Mouse (Mus musculus): ENCODE data around the gene Rbp7.
"Not testable (repeated sequence)": the region's sequence is repeated elsewhere in the genome, so short reads cannot be mapped to it uniquely, and the experiment has no call there.

Rbp7 gene

DNA sequence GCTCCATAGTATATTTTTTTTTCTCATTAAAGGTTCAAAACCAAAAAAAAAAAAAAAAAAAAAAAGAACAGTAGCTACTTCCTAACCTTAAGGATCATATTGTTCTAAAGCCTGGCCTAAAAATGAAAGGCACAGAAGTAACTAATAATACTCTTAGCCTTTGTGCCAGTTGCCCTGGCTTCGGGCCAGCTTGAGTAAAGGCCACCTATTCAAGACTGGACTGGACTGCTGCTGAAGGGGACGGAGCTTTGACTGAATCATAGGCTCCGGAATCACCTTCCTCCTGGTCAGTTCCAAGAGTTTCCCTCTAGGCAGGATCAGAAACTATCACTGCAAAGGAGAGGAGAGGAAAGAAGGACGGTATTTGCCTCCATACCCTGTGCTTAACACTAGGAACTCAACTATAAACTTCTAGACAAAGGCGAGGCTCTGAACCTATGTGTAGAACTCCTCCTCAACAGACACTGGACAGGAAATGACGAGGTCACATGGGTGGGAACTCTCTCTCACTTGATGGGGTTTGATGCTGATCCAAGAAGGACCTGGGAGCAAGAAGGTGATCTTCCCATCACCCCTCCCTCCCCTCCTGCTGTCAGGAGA, 3.2 kb upstream of the Rbp7 start:
- CTCF ChIA-PET, result interaction anchor here (0.7 kb wide), 1 partner anchor 115 kb away, joined by 3 read pairs; no protein-coding TSS in a partner anchor

DNA sequence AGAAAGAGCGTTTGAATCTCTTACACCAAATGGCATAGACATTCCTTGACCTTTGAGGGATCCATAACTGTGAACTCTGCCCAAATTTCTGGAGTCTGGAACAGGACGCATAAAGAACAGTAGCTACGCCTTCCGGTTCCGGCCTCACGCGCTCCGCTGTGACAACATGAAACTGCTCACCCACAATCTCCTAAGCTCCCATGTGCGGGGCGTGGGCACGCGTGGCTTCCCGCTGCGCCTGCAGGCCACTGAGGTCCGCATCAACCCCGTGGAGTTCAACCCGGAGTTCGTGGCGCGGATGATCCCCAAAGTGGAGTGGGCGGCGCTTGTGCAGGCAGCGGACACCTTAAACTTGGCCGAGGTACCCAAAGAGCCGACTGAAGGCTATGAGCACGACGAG, 2.4 kb upstream of the Rbp7 start:
- CTCF ChIA-PET, result interaction anchor here (0.7 kb wide), 1 partner anchor 116 kb away, joined by 3 read pairs; no protein-coding TSS in a partner anchor

DNA sequence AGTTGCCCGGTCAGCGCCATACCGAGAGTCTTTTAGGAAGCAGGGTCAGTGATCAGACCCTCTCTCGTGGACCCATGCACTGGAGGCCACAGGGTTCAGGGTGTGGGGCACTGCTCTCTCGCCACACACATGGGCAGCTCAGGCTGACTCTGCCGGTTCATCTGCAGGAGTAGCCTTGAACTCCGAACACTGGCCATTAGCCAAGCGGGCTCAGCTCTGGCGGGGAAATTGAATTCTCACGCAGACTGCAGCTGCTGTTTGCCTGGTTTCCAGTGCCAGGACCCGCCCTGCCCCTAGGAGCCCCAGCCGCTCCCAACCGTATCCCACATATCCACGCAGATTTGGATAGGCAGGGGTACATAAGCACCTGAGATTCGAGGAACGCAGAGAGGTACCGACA, 515 bp downstream of the Rbp7 start:
- CTCF ChIA-PET, result no interaction called here

DNA sequence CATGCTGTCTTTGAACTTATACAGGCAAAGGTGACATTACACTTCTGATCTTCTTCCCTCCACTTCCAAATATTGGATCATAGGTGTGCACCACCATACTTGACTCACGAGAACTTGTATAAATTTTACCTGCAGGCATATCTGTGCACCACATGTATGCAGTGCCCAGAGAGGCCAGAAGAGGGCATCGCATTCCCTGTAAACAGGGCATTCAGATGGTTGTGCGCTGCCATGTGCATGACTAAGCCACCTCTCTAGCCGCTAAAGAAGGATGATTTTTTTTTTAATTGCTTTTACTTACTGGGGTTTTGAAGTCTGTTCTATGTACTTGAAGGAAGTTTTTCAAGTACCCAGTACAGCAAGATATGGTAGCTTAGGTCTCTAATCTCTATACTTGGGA, 1.1 kb downstream of the Rbp7 start:
- CTCF ChIA-PET, result no interaction called here

DNA sequence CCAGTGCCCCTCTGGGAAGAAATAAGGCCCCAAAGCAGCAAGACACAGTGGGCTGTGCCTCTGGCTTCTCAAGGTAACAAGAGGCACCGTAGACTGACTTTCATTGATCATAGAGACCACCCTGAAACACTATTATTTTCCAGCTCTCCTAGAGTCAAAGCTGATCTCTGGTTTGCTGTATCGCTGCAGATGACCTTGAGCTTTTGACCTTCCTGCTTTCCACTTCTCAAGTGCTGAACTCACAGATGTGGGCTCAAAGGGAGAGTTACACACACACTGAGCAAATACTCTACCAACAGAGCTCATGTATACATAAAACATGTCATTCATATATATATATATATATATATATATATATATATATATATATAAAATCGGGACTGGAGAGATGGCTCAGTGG, 4.1 kb downstream of the Rbp7 start:
- CTCF ChIA-PET, result interaction anchor here (0.6 to 0.7 kb wide), 2 partner anchors 54 to 204 kb away, joined by 3 to 4 read pairs; no protein-coding TSS in a partner anchor

DNA sequence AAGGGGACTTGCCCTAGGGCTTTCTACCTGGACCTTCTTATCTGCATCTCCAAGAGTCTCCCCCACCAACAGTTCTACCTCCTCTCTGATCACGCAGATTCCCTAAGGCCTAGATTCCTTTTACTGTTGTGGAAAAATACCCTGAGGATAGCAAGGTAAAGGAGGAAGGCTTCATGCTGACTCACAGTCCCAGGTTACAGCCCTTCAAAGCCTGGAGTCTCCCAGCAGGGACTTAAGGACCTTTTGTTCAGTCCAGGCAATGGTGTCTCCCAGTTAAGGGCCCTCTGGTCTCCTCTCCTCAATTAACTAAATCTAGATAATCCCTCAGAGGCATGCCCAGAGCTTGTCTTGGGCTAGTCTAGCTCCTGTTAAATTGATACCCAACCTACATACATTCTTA, 8.5 kb downstream of the Rbp7 start:
- CTCF ChIA-PET, result no interaction called here

DNA sequence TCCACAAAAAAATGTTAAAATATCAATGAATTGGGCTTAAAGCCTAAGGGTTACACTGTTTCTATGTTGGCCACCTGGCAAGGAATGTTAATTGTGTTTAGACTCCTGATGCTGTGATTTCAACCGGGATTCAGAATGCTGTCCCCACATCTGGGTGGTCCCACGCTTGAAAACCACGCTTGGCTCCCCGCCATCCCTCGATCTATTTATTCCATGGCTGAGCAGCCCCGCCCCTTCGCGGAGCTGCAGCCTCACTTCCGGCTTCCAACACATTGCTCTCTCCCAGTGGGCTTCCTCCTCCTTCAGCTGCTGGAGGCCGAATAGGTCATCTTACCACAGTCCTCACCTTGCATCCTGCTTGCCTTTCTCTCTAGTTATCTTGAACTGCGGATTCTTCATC, 8.9 kb downstream of the Rbp7 start:
- CTCF ChIA-PET, result no interaction called here

DNA sequence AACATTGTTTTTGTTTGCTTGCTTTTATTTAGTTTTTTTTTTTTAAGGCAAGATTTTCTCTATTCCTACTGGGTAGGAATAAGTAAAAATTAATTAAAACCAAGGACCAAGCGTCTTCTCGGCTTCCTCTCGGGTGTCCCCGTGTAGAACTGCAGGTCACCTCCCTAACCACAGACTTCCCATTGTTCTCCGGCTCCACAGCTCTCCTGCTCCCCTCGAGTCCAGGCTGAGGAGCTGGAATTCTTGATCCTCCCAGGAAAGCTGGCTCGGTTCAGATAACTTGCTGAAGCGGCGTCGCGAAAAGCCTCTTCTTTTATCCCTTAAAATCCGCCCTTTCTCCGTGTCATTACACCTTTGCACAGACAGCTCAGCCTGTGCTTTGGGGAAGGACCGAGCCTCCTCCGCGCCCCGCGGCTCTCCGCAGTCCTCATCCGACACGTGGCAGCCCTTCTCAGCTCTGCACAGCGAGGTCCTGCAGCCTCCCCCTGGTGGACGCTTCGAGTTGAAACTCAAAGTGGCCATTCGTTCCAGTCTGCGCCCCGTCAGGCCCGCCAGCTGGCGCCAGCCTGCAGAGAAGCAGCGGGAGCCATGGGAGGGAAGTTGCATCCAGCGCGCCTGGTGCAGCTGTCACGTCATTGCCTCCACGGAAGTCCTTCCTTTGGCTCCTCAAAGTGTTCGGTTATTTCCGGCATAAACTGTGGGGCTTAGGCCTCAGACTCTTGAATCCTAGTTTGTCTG, 9.6 kb downstream of the Rbp7 start:
- CTCF ChIA-PET, result no interaction called here

DNA sequence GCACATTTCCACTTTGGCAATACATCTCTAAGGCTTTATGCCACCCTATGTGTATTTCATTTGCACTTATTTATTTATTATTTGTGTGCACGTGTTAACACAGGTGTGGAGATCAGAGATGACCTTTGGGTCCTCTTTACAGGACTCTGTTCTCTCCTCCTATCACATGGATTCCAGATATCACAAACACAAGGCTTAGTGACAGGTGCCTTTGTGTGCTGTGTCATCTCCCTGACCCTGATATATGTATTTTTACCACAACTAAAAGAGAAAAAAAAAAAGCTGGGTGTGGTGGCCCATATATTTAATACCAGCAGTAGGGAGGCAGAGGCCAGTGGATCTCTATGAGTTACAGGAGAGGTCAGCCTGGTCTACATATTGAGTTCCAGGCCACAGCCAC, 10.3 kb downstream of the Rbp7 start:
- CTCF ChIA-PET, result no interaction called here

DNA sequence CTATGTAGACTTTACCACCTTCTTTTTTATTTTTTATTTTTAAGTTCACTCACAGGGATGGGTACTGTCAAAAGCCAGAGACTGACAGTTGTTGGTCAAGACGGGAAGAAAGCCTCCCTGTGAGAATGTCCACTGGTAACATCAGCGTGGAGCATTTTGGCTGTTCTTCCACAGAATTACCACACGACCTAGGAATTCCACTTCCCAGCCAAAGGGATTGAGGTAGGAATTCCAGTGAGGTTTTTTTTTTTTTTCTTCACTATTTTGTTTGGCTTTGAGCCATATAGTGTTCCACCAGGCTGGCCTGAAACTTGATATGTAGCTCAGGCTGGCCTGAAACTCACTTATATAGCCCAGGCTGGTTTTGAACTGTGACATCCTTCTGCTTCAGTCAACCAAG, 12.3 kb downstream of the Rbp7 start:
- CTCF ChIA-PET, result no interaction called here

DNA sequence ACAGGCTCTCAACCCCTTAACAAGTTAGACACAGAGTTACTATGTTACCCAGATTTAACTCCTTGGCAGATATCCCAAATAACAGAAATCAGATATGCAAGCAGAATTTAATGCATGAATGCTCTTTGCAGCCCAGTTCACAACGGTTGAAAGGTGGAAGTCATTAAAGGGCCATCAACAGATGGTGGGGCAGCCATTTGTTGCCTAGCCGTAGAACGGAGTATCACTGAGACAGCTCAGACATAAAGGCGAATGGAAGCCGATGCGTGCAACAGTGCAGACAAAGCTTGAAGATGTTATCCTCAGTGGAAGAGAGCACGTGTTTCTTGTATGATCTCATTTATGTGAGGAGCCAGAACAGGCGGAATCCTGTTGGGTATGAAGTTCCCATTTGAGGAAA, 14.2 kb downstream of the Rbp7 start:
- CTCF ChIA-PET, result interaction anchor here (0.6 kb wide), 2 partner anchors 74 to 1793 kb away, joined by 3 to 12 read pairs; no protein-coding TSS in a partner anchor

DNA sequence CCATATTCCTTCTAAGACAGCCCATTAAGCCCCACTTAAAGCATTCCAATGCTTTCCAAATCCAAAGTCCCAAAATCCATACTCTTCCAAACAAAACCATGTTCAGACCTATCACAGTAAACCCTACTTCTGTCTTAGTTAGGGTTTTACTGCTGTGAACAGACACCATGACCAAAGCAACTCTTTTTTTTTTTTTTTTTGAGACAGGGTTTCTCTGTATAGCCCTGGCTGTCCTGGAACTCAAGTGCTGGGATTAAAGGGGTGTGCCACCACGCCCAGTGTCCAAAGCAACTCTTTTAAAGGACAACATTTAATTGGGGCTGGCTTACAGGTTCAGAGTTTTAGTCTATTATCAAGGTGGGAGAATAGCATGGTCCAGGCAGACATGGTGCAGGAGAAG, 22.9 kb downstream of the Rbp7 start:
- CTCF ChIA-PET, result not testable (repeated sequence)

DNA sequence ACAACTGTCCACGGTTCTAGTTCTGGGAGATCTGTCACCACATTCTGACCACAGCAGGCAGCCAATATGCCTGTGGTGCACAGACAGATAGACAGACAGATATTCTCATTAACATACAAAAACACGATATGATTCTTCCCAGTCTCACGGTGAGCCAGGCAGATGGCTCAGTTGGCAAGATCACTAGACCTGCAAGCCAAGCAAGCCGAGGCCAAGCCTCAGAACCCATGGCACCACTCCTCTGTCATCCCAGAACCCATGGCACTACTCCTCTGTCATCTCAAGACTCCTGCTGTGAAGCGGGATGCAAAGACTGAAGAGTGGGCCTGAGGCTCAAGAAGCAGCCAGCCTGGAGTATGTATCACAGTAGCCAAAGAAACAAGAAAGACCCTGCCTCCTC, 25.2 kb downstream of the Rbp7 start:
- CTCF ChIA-PET, result no interaction called here

DNA sequence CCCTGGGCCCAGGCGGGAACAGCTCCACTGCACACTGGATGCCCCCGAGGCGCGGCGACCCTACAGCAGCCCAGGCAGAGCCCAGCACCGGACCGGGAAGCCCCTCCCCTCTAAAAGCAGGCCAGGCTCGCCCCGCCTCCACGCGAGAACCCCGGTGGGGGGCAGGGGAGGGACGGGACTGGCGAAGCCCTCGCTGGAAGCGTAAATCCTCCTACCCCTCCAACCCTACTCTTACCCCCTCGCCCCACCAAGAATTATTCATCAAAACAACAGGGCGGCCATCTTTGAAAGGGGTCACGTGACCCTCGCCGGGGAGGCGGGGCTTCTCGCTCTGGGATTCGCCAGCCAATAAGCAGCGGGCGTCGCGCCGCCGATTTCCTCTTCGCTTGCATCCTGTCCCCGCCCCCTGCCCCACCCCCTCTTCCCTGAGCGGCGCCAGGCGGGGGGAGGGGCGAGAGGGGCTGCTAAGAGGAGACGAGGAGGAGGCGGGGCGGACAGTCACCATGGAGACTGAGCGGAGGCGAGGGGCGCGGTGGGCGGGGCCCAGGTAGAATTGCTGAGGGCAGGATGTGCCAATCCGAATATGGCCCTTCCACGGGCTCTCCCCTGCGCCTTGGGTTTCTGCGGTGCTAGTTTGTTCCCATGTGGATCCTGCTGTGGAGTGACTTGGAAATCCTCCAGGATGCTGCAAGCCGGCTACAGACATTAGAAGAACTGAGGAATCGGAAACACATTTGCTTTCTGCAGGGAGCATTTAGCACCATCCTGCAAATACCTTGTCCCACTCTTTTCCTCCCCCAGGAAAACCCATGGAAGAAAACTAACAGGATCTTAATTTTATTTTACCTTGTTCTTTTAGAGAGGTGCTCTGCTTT, 28.2 kb downstream of the Rbp7 start, which contains the start of gene Ube4b:
TSS of gene Ube4b (minus strand) at position 425 of the 875 bp plus-strand sequence.
- CTCF ChIA-PET, result no interaction called here

DNA sequence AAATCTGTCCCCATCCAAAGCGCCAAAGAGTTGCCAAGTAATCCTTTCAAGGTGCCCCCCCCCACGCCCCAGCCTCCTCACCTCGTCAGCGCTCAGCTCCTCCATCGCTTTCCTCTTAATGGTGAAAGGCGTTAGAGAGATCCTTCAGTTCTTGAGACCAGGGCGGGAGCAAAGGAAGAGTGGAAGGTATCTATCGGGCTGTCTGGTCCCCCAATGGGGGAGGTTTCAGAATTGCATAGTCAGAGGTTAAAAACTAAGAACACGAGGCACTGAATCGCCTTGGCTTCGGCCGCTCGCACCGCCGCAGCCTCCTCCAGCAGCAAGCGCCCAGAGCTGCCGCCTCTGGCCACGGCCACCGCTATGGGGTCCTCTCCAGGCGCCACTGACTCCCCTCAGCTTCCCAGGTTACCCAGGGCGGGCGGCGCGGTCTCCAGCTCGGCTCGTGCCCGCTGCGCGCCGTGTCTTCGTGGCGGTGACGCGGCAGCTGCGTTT, 28.9 kb downstream of the Rbp7 start:
- CTCF ChIA-PET, result no interaction called here

DNA sequence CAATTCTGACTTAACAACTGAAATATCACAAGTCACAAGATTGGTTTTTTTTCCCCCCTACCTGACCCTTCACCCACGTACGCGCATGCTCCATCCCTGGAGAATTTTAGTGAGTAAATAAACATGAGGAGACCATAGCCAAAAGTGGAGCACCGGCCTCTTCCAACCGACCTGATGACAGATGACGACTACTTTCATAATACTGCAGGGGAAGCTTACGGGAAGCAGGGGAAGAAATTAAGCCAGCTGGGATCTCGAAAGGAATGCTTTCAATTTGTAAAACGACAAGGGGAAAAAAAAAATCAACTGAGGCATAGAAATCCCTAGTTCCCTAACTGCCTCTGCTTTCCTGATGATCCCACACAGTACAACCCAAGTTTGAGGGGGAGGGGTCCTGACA, 30.0 kb downstream of the Rbp7 start:
- CTCF ChIA-PET, result interaction anchor here (0.6 kb wide), 1 partner anchor 819 kb away, joined by 4 read pairs; no protein-coding TSS in a partner anchor

DNA sequence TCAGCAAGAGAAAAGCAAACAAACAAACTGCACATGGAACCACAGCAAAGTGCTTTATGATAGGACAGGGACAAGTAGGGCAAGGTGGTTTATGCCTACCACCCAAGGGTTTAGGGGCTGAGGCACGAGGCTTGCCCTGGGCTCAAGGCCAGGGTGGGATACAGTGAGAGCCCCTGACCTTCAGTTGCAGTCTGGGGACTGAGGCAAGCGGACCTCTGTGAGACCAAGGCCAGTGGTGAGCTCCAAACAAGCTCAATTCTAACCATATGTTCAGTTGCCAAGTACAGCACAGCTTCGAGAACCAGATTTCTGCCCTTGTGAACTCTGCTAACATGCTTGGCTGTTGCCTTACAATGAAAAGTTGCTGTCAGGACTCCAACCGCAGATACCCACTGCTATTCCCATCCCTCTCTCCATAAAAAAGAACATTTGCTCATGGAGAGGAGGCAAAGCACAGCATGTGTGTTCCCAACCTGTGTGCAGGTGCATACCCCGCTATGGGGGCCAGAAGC, 36.9 kb downstream of the Rbp7 start:
- CTCF ChIA-PET, result no interaction called here

DNA sequence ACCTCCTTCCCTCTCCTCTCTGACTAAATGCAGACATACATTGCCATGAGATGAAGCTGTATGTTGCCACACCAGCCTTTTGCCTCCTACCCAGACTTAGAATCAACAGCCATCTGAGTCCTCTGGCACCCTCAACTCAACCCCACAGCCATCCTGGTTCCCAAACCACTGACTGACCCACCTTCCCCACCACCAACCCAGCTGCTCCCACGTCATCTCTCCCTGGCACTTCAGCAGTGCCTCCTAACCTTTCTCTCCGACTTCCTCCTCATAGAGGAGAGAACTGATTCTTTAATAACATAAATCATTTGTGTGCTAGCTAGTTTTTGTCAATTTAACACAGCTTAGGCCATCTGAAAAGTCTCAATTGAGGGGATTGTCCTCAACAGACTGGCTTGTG, 37.8 kb downstream of the Rbp7 start:
- CTCF ChIA-PET, result interaction anchor here (0.6 kb wide), 1 partner anchor 43 kb away, joined by 9 read pairs; no protein-coding TSS in a partner anchor

DNA sequence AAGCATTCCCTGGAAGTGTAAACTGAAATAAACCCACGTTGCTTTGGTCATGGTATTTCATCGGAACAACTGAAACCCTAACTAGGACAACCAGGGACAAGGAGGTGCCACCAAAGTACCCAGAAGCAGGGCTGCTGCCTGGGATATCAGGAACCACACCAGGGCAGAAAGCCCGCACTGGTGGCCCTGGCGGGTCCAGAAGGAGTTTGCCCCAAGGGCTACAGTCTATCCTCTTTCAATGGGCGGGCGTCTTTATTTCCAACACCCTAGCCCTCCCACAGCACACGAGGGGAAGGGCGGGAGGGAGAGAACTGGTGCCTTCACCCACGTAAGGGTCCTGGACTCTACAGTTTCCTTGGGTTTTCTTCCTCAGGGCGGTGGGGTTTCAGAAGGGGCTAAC, 38.4 kb downstream of the Rbp7 start:
- CTCF ChIA-PET, result no interaction called here

DNA sequence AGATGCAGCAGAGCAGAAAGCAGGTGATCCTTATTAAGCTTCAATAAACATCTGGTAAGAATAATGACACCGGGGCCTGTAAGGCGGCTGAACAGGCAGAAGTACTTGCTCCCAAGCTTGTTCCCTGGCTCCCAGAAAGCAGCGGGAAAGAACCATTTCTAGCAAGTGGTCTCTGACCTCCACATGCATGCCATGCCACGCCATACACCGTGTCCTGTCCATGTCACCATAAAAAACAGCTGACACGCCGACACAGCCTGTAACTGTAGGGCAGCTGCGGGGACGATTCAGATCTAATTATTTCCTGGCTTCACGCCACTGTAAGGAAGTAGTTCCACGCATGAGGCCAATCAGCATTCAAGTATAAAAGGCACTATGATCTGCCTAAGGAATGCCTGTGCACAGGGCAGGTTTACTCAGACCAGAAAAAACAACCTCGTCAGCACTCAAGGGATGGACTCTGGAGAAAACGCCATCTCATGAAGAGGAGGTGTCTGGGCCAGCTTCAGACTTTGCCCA, 39.1 kb downstream of the Rbp7 start:
- CTCF ChIA-PET, result no interaction called here

DNA sequence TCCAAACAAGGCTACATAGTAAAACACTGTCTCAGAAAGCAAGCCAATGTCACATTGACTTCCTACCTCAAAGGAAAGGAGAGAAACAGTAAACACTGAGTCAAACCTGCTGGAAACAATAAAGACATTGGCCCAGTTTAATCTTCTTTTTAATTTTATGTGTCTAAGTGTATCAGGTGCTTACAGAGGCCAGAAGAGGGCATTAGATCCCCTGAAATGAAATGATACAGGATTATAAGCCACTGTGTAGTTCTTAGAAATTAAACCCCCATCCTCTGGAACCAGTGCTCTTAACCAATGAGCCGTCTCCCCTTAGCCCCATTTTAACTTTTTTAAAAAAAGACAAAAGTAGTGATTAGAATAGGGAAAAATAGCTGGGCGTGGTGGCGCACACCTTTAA, 40.5 kb downstream of the Rbp7 start:
- CTCF ChIA-PET, result interaction anchor here (1.0 to 1.2 kb wide), 2 partner anchors 20 to 42 kb away, joined by 3 to 4 read pairs; no protein-coding TSS in a partner anchor

DNA sequence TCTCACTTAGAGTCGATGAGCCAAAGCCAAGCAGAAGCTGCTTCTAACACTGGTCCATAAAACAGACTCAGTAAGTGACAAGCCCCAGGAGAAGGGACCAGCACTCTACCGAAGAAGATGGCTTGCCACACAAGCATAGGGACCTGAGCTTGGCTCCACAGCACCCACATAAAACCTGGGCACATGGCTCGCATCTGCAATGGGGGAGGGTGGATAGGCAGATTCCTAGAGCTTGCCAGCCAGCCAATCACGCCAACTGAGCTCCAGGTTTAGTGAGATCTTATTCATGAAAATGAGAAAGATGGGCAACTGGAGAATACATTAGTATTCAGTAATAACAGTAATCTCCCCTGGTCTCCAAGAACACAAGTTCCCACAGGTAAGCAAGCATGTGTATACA, 45.0 kb downstream of the Rbp7 start:
- CTCF ChIA-PET, result interaction anchor here (0.7 kb wide), 1 partner anchor 313 kb away, joined by 9 read pairs; no protein-coding TSS in a partner anchor
